Mouse (Mus musculus): ENCODE results near the gene Ifnl2.
A peak's percentile ranks its signal among the peaks of the same experiment; 100 is the strongest.
"Not testable (repeated sequence)": the region's sequence is repeated elsewhere in the genome, so short reads cannot be mapped to it uniquely, and the experiment has no call there.

Gene Ifnl2

GRCm38 (mm10) chr7:28510405-28510974, at the start of gene Ifnl2:
TSS of gene Ifnl2 (minus strand) at chr7:28510455.
- not testable (repeated sequence) for DNase-seq

DNA sequence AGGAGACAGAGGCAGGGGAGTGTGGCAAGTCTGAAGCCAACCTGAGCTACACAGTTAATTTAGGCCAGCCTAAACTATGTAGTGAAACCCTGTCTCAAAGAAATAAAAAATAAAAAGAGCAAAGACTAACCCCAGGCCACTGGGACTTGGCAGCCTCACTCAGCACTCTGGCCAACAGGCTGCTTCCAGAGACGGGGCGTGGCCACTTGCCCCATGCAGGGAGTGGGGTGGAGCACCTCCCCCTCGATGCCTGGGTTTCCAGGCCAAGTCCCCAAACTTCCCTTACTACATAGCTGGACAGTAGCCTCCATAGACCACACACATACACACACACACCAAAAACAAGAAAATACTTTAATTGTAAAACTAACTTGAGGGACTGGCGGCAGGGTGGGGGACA, 48.2 kb upstream of the Ifnl2 start:
- peak; percentile 78 to 89 for DNase-seq

GRCm38 (mm10) chr7:28557708-28558107, 47.5 kb upstream of the Ifnl2 start:
- peak in 1 of 2 experiments; percentile 35 for DNase-seq

- peak in 1 of 2 experiments; percentile 31 for DNase-seq
Observed at GRCm38 (mm10) chr7:28557069-28557468, 46.8 kb upstream of the Ifnl2 start.

DNA sequence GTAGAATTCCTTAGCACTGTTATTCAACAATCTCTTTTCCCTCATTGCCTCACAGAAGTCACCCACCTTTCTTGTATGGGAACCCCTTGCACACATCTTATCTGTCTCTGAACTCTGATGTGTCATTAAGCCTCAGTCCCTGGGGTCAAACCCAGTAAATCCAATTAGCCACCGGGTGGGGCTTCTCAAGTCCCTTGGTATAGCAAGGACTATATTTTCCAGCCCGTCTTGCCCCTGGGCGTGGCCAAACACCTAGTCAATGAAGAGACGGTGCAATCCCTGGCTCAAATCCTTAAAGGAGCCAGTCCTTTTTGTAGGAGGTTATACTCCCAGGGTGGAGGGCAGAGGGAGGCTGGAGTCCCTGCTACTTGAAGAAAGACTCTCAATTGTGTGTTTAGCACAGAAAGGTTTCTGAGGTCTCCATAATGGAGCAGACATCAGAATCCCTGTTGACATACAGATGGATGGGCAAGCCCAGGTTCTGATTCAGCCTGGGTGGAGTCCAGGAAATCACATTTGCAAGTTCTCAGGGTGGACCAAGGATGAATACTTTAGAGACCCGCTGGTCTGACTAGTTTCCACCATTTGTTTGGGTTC, 45.8 kb upstream of the Ifnl2 start:
- no peak for DNase-seq

DNA sequence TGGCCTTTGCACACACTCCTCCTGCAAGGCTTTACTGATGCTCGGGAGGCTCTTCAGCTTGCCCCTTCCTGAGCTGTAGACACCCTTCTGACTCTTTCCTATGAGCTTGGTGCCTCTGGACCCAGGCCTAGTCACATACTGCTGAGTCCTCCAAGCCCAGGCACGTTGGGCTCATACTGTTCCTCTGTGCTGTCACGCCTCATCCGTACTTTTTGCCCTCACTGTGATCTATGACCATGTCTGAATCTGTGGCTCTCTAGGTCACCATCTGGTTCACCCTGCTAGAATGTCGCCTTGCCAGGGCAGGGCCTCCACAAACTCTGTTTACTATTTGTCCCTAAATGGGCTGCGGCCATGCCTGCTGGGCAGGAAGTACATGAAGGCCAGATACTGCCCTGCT, 42.8 kb upstream of the Ifnl2 start:
- DNase-seq = peak in 1 of 2 experiments; percentile 26

- DNase-seq = peak in 1 of 2 experiments; percentile 28
Observed at GRCm38 (mm10) chr7:28547628-28548027, 37.4 kb upstream of the Ifnl2 start.

GRCm38 (mm10) chr7:28547154-28547553, 36.9 kb upstream of the Ifnl2 start, which contains the start of gene Nccrp1:
TSS of gene Nccrp1 (minus strand) at chr7:28547254.
- peak in 1 of 2 experiments; percentile 65 for DNase-seq

DNA sequence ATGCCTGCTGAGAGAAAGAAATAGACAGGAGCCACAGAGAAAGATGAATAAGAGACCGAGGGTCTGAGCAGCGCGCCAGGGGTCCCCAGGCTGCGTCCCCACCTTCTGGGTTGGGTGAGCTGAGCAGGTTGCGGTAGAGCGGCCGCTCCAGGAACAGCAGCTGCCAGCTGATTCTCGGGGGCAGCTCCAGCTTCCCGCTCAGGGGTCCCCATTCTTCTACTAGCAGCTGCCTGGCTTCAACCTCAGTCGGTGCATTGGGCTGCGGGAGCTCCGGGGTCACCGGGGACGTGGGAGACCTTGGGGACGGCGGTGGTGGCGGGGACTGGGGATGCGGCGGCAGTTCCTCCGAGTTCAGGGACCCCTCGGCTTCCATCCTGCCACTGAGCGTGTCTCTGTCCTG, 36.4 kb upstream of the Ifnl2 start:
- DNase-seq = peak in 1 of 2 experiments; percentile 28

DNA sequence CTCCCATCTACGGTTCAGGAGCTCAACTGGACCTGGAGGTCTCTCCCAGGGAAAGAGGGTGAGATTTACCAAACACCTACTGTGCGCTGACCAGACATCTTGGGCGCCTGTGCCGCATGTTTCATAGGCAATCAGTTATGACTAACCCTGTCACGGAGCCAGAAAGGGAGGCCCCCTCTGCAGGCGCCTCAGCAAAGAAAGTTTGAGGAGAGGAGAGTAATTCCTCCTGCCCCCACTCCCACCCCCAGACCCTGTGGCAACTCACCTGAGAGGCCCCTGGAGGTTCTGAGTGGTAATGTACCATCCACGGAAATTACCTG, 35.6 kb upstream of the Ifnl2 start:
- peak in 1 of 2 experiments; percentile 22 for DNase-seq

- peak; percentile 54 to 74 for DNase-seq
Observed at GRCm38 (mm10) chr7:28545048-28545890, 35.0 kb upstream of the Ifnl2 start.

DNA sequence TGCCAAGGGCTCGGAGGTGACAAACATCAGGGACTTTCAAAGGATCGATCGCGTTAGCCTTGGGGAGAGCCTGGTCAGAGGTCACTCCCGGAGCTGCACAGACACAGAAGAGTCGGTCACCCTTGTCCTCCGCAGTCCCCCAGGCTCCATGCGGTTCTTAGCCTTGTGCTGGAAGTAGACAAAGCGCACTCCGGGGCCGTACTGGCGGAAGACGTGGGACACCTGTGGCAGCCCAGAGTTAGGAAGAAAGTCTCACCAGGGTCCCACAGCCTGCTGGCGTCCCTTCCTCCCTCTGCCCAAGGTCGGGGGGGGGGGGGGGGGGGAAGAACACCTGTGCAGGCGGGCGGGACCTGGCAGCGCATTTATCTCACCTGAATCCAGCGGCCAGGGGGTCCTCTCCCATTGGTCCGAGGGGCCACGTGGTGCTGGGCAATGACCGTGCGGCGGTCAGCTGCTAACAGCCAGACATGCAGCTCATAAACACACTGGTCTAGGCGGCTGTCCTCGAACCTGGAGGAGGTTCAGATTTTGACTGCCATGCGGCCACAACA, 33.9 kb upstream of the Ifnl2 start:
- peak; percentile 60 to 85 for DNase-seq

- DNase-seq = peak in 1 of 2 experiments; percentile 22
Observed at GRCm38 (mm10) chr7:28540526-28540925, 30.3 kb upstream of the Ifnl2 start, which contains the start of gene Sycn. TSS of gene Sycn (plus strand) at chr7:28540885.

DNA sequence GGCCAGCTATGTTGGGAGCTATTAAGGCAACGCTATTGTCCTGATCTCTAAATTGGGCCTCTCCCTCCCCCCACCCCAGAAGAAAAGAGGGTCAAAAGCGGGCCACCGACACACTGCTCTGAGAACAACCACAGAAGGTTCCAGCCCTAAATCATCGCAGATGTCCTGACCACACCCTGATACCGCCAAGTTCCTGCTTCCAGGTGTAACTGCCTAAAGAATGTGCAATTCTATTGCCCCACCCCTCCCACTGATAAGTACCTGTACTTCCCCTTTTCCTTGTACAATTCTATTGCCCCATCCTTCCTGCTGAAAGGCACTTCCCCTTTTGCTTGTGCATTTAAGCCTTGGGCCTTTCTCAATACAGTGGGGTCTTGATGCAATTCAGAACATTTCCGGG, 28.6 kb upstream of the Ifnl2 start:
- not testable (repeated sequence) for DNase-seq

GRCm38 (mm10) chr7:28532005-28532404, 21.8 kb upstream of the Ifnl2 start:
- no peak for DNase-seq

DNA sequence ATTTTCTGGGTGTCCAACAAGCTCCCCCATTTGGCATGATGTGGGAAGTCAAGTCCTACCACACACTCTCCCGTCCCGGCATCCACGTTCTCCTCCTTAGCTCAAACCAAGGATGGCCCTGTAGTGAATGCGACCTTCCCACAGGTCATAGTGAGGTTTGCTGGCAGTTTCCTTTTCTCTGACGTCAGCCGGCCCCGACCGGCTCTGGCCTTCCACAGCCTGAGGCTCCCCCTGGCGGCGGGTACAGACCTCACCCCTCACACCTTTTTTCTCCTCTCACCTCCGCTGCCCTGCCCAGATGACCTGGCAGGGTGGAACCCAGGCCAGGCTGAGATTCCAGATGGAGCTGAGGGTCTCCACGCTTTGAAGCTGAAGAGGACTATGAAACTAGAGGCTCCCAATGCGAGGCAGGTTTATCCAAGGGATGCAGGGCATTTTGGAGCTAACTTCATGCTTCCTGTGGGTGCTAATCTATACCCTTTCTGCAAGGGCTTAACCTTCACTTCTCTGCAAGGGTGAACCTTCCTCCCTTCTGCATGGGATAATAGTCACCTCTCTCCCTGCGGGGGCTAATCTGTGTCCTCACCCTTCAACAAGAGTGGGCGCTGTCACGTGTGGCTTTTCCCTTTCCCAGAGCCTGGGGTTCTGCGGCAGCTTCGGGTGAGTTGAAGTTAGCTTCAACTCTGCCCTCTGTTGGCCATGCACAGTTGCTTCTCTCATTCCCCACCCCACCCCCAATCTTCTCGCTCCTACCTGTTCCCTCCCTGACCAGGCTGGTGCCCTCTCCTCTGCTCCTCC, 17.9 kb upstream of the Ifnl2 start:
- DNase-seq = peak; percentile 91

DNA sequence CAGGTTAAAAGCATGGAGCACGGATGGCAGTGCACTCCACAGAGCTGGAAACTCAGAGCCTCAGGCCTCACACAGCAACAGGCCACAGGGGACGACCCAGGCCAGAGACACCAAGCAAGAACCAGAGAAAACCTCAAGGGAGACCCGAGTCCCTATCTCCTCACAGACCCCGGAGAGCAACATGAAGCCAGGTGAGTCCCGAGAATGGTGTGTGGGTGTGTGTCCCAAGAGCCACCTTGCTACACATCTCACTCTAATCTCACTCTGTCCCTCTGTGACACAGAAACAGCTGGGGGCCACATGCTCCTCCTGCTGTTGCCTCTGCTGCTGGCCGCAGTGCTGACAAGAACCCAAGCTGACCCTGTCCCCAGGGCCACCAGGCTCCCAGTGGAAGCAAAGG, 12.3 kb upstream of the Ifnl2 start, which contains the start of gene Ifnl3:
Ifnl3 (plus strand) TSS at position 301 of the 400 bp plus-strand sequence.
- DNase-seq = not testable (repeated sequence)

DNA sequence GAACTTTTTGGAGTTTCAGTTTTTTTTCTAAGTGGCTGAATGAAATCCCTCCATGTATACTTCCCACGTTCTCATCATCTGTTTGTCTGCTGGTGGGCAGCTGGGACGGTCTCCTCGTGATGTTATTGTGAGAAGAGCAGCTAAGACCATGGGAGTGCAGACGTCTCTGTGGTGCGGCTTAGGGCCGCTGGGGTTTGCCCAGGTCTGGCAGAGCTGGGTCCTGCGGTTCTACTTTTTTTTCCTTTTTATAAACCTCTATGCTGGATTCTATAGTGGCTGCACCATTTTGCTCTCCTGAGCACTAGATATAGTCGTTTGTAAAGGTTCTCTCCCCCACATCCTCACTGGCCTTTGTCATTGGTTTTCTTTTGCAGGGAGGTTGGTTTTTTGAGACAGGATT, 1.2 kb upstream of the Ifnl2 start:
- no peak for DNase-seq

DNA sequence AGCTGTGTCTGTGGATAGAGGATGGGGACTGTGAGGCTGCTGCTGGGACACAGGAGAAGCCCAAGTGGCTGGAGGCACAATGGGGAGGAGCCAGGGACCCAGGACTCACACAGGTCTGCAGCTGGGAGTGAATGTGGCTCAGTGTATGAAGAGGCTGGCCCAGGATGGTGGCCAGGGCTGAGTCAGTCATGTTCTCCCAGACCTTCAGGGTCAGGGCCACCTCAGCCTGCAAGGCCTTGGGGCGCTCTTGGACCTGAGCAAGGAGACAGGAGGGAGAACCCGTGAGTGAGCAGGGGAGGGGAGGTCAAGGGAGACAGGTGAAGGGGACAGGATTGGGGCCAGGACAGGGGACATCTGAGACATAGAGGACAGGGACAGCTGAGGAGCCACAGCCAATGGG, 1.1 kb downstream of the Ifnl2 start:
- not testable (repeated sequence) for DNase-seq

DNA sequence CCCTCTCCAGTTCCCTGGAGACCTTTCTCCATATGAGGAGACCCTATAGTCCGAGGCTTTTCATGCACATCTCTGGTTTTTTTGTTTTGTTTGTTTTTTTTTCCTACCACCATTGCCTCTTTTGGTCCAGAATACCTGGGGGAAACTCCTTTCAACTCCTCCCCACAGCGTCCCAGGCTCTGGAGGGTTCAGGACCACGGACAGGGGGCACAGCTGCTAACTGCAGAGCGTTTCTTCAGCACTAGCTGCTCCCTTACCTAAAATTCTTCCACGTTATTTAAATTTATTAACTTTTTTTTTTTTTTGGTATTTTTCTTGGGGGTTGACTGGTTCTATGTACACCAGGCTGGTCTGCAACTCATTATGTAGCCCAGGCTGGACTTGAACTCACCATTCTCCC, 4.7 kb downstream of the Ifnl2 start:
- DNase-seq = peak in 1 of 2 experiments; percentile 13

DNA sequence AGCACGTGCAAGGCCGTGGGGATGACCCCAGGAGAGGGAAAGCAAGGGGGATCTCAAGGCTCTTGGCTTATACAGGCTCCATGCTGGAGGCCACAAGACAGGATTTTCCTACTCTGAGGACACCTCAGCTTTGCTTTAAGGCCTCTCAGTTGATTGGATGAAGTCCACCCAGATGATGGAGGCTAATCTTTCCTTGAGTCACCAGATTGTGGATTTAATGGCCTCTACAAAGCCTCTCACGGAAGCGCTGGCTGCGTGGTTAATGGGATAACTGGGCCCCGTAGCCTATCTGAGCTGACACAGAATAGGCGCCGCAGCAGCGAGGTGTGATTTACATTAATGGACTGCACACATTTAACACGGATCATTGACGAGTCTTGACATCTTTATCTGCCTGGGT, 14.8 kb downstream of the Ifnl2 start:
- no peak for DNase-seq

GRCm38 (mm10) chr7:28492310-28492709, 17.9 kb downstream of the Ifnl2 start:
- DNase-seq = no peak
